Mouse (Mus musculus) embryonic facial prominence, embryonic 10.5 days (tissue): ENCODE results near the gene Cyp2d10. TPM values are rescaled to one million over a fixed set of nuclear protein-coding genes. Genes with fewer than 3 reads are reported as not detected.

Source experiments
- microRNA-seq: library from miRNA; unstranded; fragments of <30 nt; microRNA quantifications from one replicate; pipeline ENCODE4, GENCODE M21; 2017
- polyA plus RNA-seq: library from polyadenylated mRNA; unstranded; fragments of >200 nt; fragmentation: Nextera tagmentation; extraction: Ambion mirVana; gene quantifications from 2 replicates; pipeline ENCODE4 v1.2.1, GENCODE M21; 2016

Cyp2d10 gene
- polyA plus RNA-seq, 1 experiment from 2014 or later = not detected

Small RNA genes lying within 50 kb of the gene (microRNA-seq; reads per million reads assigned to microRNA genes)
- gene Gm25990 (not detected), gene Gm27331 (not detected), gene Gm27622 (not detected), gene Mir7684 (not detected)

Other genes with a start within 250 kb of the Cyp2d10 start
- gene Shisa8, start 194.4 kb downstream of the Cyp2d10 start, polyA plus RNA-seq = 0.35 and 0.38 TPM in 2 replicates
- gene Tnfrsf13c, start 182.8 kb downstream of the Cyp2d10 start, polyA plus RNA-seq = 0.10 and 0.75 TPM in 2 replicates
- 81.5 and 82.5 TPM in 2 replicates for gene Cenpm, start 162.4 kb downstream of the Cyp2d10 start, polyA plus RNA-seq
- not detected in 2 replicates for gene 1500009C09Rik, start 154.8 kb downstream of the Cyp2d10 start, polyA plus RNA-seq
- 49.4 and 55.6 TPM in 2 replicates for gene Sept3, start 132.3 kb downstream of the Cyp2d10 start, polyA plus RNA-seq
- gene Wbp2nl, start 108.2 kb downstream of the Cyp2d10 start, polyA plus RNA-seq = 0.14 TPM in 1 of 2 replicates, not detected in the other
- gene Naga, start 68.3 kb downstream of the Cyp2d10 start, polyA plus RNA-seq = 19.2 and 24.0 TPM in 2 replicates
- gene Pheta2, start 68.3 kb downstream of the Cyp2d10 start, polyA plus RNA-seq = 4.9 TPM in 2 replicates
- gene Smdt1, start 68.2 kb downstream of the Cyp2d10 start, polyA plus RNA-seq = 212 and 215 TPM in 2 replicates
- 243 and 256 TPM in 2 replicates for gene Ndufa6, start 52.9 kb downstream of the Cyp2d10 start, polyA plus RNA-seq
- gene Cyp2d22, start 26.9 kb downstream of the Cyp2d10 start, polyA plus RNA-seq = 2.1 and 3.0 TPM in 2 replicates
- gene Cyp2d11, start 13.2 kb downstream of the Cyp2d10 start, polyA plus RNA-seq = not detected in 2 replicates
- not detected in 2 replicates for gene Cyp2d9, start 26.2 kb upstream of the Cyp2d10 start, polyA plus RNA-seq
- gene Cyp2d12, start 147.9 kb upstream of the Cyp2d10 start, polyA plus RNA-seq = not detected in 2 replicates
- not detected in 2 replicates for gene Cyp2d34, start 213.8 kb upstream of the Cyp2d10 start, polyA plus RNA-seq